Mouse (Mus musculus): ENCODE results near the gene Egln1.

The Egln1 gene

DNA sequence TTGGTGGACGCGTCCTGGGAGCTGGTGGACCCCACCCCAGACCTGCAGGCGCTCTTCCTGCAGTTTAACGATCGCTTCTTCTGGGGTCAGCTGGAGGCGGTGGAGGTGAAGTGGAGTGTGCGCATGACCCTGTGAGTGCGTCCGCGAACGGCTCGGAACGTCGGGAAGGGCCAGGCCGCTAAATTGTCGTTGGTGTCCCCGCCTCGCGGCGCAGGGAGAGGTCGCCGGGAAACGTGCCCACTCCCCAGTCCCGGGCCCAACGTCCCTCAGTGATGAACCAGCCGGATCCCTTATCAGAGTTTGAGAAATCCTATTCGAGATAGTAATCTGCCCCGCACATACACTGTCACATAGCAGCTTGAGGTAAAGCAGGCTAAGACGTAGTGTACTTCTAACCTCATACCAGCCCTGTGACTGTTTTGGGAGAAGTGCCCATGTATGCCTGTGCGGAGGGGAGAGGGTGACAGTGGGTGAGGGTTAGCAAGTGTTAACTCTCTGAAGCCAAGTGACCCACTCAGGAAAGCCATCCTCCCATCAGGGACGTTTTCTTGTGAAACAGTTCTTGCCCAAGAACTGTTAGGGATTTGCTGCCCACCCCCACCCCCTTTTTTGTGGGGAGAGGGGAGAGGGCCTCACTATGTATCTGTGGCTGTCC is 50.7 kb downstream of the Egln1 start:
- no peak for DNase-seq

DNA sequence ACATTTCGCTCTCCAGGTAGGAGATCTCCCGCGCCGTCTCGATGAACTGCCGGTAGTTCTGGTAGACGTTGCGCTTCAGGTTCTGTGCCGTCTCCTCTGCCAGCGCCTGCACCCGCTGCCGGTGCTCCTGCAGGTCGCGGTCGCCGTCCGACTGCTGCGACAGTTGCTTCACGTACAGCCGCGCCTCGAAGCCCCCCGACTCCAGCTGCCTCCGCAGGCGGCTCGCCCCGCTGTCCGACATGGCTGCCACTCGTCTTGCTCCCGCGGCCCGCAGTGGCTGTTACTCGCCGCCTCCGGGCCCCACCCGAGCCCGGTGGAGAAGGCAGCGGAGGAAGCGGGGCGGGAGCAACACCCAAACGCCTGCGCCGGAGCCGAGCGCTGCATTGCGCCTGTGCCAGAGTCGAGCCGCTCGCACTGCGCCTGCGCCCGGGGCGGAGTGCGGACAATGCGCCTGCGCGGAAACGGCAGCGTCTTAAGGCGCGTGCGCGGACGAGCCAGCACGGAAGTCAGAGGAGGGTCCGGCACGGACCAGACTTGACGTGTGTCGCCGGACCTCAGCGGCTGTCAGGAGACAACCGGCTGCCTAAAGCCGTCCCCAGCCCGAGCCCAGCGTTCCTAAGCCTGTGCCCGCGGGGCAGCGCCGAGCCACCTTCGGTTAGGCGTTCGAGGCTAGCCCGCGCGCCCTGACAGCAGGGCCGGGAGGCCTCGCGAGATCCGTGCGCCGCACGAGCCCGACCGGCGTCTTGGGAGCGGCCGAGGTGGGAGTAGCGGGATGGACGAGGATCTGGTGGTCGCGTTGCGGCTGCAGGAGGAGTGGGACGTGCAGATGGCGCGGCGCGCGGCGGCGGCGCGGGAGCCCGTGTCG is 51.5 kb downstream of the Egln1 start, which contains the start of the genes Exoc8 and Sprtn:
Gene Exoc8, minus strand, starts transcription at position 320 of the 865 bp plus-strand sequence.
Gene Sprtn, plus strand, starts transcription at position 501 of the 865 bp plus-strand sequence.
- DNase-seq: peak; percentile 98

DNA sequence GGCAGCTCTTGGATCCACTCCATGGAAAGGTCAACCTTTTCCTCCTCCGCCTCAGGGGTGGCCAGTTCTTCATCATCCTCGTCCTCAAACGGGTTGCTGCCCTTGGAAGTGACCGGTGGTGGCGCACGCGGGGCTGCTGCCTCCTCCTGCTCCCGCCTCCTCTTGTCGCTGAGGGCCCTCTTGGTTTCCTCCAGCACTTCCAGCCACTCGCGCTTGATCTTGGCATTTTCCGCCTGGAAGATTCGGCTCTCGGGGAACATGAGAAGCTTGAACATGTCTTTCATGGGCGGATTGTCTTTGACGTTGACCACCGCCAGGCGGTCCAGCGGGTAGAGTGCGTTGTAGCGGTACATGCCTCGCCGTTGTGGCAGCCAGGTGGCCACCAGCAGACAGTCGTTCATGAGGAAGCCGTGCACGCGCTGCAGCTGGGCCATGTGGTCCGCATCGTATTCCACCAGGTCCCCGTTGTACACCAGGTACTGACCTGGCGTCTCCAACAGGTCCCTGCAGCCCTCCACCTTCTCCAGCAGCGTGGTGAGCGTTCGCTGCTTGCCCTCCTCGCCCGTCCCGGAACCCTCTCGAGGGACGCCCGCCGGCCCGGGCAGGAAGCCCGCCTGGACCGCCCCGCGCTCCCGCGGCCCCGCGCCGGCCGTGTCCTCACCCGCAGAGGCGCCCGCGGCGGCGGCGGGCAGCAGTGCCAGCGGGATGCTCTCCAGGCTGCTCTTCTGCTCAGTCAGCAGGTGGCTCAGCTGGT is 52.3 kb downstream of the Egln1 start:
- DNase-seq: peak; percentile 74

DNA sequence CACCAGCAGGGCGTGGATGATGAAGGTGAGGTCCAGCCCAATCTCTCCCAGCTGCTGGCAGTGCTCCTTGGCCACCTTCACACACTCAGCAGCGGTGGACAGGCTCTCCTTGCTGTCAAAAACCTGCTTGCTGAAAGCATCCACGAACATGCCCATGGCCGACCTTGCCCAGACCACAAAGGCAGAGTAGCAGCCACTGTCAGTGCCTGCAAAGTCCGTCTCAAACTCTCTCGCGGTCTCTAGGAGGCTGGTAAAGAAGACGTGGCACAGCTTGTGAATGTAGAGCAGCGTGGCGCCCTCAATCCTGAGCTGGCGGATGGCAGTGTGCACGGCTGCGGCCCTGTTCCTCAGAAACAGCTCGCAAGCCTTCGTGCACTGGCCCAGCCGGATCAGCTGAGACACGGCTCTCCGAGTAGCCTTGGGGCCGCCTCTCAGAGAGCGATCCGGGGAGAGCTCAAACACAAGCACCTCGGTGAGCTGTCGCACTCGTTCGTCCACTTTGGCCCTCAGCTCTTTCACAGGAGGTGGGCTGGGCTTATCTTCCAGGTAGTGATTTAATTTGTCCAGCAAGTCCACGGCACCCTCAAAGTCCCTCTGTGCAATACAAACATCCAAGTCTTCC is 53.0 kb downstream of the Egln1 start:
- DNase-seq: peak; percentile 27

DNA sequence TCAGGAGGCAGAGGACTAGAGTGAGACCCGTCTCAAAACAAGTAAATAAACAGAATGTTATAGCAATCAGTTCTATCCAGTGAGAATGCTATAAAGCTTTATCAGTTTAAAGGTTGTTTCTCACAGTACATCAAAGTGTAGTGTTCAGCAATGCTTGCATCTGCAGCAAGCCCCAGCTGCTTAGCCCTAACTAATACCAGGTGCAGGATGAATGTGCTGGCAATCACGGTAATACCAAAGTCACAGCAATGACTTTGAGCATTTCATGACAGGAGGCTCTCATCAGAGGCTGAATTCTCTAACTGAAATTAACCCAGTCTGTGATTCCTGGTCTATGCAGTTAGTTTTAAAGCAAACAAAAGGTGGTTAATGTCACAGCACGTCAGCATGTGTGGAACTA is 56.5 kb downstream of the Egln1 start:
- DNase-seq: no peak

DNA sequence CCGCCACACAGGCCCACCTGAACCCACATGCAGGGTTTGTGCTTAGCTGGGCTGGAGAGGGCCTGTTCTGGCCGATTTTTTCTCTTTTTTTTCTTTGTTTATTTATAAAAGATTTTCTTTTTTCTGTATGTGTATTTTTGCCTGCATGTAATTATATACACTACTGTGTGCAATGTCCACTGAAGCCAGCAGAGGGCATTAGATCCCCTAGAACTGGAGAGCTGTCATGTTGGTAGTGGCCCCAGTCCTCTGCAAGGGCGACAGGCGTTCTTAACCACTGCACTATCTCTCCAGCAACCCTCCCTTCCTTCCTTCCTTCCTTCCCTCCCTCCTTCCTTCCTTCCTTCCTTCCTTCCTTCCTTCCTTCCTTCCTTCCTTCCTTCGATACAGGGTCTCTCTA is 60.7 kb downstream of the Egln1 start:
- DNase-seq: peak; percentile 38

DNA sequence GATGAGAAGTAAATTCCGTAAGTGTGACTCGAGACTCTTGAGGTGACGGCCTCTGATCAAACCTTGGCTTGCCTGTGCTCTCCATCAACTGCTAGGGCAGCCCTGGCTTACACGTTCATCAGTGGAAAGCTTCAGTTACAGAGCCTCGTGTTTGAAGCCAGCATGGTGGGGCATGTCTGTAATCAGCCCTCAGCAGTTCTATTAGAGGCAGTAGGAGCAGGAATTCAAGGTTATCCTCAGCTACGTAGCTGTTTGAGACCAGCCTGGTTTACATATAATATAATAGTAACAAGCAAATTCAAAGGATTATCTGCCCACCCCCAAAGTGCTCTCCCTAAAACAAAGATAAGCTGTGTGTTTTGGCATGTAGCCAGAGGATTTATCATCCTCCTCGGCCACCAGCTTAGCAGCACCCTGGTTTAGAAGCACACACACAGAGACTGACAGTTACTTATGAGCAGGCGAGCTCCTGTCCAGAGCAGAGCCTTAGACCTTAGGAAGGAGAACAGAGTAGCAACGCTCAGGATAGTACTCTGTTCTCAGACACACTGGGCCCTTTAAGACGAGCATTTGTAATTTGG is 70.1 kb downstream of the Egln1 start:
- no peak for DNase-seq

DNA sequence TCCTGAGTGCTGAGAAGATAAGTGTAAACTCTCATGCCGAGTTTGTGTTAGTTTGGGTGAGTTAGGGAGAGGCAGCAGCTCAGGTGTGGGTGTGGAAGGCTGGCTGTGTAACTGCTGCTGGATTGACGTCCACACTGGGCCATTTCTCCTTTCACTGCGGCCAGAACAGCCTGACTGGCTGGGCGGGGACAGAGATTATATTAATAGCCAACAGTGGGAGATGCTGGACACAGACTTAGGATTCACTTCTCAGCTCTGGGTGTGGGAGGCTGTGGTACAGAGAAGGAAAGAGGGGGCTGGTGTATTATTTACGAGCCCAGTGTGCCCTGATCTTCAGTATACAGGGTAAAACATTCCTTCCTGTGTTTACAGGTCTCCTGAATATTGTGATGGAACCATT is 71.0 kb downstream of the Egln1 start:
- no peak for DNase-seq

DNA sequence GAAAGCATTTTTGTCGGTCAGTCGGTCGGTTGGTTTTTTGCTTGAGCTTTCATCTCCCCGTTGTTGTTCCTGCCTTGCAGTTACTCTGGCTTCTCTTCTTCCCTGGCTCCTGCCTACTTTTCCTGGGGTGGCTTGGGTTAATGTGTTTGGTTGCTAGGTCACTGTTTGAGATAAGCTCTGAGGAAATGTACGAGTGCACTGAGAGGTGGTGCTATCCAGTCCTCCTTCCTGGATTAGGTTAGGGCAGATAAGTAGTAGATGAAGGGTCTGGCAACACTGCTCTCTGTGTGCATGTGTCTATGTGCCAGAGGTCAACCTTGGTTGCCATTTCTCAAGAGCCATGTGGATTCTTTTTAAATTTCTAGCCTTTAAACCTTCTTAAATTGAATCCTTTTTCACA is 76.4 kb downstream of the Egln1 start:
- DNase-seq: no peak

DNA sequence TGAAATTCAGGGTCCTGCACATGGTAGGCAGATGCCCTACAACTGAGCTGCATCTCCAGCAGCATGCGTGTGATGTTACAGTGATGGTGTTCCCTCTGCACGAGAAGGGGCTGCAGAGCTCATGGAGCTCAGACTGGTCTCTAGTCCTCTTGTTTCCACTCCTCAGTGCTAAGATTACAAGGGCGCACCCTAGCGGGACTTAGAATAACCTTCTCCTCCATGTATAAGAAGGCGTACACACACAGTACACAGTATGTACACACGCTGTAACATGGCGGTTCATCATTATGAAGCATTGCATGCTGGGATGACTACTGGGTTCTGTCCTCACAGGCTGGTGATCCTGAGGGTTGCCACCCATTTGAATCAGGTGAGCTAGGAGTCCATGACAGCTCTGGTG is 77.0 kb downstream of the Egln1 start:
- DNase-seq: no peak

DNA sequence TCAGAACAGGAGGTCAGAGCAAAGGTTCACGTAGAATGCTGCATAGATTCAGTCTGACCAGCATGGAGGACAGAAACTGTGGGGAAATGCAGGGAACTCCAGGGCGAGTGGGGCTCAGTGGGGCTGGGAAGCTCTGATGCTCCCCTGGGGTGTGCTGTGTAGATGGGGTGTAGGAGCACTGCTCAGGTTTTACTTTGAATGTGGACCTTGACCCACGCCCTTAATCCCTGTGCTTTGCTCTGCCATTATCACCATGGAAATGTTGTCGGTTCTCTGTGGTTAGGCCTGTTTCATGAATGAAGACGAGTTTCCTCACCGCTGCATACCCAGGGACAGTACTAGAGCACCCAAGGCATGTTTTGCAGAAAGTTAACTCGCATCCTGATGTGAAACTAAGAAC is 77.7 kb downstream of the Egln1 start:
- DNase-seq: no peak

DNA sequence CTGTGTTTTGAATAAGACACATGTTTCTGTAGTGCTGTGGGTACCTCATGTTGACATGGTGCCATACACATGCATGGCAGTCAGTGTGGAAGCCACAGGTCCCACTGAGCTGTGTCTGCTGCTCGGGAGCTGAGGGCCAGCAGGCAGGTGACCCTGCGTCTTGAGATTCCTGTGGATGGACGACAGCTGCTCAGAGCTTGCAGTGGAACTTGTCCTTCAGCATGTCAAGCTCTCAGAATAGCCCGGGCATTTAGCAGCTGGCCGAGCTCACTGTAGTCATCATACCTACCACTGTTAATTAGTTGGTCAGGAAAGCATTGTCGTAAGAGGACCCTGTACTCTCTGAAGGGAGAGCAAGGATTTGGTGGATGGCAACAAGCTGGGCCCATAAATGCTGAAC is 79.4 kb downstream of the Egln1 start:
- DNase-seq: no peak

DNA sequence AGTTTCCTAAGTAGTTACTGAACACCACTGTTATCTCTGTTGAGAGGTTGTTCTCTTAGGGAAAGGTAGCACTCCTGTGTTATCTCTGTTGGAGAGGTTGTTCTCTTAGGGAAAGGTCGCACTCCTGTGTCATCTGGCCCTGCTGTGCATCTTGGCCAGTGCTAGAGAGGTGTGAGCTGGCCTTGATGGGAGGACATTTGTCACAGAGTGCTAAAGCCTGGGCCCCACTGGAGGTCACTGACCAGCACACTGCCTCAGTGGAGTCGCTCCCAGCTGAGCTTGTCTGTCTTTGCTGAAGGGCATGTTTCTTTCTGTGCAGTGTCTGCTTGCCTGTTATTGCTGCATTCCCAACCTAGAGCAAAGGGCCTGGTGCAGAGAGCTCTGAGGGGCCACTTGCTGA is 82.0 kb downstream of the Egln1 start:
- DNase-seq: no peak

DNA sequence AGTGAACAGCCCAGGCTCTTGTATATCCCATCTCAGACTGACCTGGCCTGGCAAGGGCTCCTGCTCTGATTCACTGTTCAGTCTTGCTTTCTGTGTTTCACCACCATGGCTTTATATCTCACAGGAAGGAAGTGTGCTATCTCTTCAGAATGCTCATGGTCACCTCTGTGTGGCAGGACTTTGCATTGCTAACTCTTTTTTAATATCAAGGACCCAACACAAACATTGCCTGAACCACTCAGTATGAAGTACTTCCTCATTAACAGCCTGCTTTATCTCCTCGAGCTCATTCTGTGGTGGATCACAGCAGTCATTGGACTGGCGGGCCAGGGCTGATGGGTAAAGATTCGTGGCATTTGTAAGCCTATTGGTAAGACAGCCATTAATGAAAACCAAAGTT is 82.5 kb downstream of the Egln1 start:
- no peak for DNase-seq

DNA sequence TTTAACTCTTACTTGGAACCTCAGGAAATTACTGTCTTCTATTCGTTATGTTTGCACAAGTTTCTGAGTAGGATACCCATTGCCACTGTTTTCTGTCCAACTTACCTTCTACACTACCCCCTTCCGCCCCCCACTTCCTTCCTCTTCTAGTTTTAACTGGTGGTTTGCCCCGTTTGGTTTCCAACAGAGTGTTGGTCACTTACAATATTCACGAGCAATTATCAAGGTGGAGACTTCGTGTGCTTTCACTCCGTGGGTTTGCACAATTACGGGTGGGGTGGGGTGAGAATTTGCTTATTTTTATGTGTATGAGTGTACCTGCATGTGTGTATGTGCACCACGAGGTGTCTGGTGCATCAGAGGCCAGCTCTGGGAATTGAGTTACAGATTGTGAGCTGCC is 85.4 kb downstream of the Egln1 start:
- DNase-seq: peak; percentile 12

DNA sequence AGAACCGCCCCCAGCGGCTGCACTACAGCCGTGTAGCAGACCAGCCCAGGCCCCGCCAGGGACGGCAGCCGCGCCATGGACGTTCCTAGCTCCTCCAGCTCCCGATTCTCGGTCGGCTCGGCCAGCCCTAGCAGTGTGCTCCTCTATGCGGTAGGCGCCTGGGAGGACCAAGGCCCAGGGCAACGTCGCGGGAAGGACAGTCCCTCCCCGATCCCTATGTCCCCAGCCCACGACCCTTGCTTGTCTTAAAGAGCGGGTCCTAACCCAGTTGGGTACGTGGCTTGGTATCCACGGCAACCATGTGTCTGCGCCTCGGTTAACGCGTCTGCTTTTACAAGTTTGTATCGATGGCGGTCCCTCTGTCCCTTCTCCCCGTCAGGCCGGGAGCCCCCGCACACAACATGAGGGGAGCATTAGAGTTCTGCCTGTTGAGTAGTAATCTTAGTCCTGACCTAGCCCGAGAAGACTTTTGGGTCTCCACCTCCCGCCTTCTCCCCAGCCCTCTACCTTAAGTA is 85.9 kb downstream of the Egln1 start:
- DNase-seq: no peak

DNA sequence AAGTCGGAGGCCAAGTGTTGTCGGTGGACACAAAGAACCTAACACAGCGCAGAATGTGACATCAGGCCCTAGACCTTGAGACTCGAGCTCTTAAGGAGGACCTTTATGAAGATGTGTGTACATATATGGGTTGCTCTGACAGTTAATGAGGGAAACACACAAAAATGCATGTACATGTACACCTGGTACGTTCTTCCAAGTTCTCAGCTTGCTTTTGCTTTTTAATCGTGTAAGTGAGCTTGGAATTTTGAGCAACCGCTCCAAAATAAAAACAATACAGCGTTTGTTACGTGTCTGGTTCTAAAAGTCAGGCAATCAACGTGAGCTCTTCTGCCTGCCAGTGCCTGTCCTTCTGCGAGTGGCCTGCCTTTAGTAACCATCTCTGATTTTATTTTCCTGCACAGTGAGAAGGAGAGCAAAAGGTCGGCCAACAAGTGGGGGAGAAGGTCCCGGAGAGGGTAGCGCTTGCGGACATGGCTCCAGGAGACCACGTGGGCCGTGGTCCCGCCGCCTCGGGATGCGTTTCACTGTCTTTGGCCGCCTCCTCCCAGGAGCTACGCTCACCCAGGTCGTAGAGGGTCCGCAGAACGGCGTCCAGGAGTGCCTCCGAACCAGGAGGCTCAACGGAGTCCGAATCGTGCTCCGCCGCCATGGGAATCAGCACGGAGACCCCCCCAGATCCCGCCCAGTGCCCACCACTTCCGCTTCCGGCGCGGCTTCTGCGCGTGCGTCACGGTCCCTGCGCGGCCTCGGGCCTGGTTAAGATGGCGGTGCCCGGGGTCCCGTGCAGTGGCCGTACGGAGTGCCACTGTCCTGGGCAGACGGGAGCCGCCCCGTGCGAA is 86.6 kb downstream of the Egln1 start, which contains the start of the genes Gnpat and 2810004N23Rik:
Gene Gnpat, plus strand, starts transcription at position 713 of the 842 bp plus-strand sequence.
Gene 2810004N23Rik, minus strand, starts transcription at position 800 of the 842 bp plus-strand sequence.
- peak; percentile 97 for DNase-seq

DNA sequence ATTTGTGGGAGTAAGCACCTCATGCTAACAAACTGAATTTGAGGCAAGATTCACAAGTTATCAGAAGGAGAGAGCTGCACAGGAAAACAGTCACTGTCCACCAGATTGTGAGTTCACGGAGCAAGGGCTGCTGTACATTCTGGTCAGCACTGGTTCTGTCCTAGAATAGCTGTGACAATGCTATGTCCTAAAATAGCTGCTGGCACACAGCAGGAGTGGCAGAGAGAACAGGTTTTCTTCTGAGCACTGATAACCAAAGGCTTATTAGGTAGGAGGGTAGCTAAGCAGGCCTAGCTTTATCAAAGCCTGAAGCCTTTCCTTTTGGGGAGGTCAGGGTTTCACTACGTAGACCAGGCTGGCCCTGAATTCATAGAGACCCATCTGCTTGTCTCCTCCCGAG is 88.9 kb downstream of the Egln1 start:
- no peak for DNase-seq

DNA sequence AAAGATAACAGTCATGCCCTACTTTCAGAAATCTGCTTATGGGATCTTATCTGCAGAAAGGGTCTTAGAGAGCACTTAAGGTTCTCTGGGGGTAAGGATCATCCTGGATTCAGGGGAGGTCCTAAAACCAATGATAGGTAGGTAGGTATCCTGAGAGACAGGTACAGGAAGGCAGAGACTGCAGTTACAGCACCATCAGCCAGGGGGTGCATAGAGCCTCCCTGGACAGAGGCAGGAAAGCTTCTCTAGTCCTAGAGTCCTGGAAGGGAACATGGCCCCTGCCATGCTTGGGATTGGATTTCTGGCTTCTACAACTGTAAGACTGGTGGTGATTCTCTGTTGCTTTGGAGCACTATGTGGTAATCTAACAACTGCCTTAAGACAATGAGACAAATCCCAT is 89.7 kb downstream of the Egln1 start:
- peak; percentile 68 for DNase-seq

Measured in thymus, postnatal 4 days (tissue).